Mouse (Mus musculus) embryonic facial prominence, embryonic 12.5 days (tissue): ENCODE measurements around the gene Cherp. TPM values are rescaled to one million over a fixed set of nuclear protein-coding genes. Genes with fewer than 3 reads are reported as not detected.

Source experiments
- ATAC-seq: fragments of 200-750 bp; cut with Nextera tagmentation; 2 replicates; pipeline ENCODE4 v1.8.0; 2017; ENCODE audit not compliant: insufficient number of reproducible peaks, insufficient read depth, low FRiP score, low TSS enrichment
- H3K27ac ChIP-seq: fragments of 300-500 bp; sonication (generic); 2 replicates; pipeline ENCODE4 v1.5.1; 2016; ENCODE audit warnings: mild to moderate bottlenecking
- H3K27me3 ChIP-seq: fragments of 300-500 bp; sonication (generic); 2 replicates; pipeline ENCODE4 v1.6.1; 2016; ENCODE audit warnings: mild to moderate bottlenecking, moderate library complexity
- H3K36me3 ChIP-seq: fragments of 300-500 bp; sonication (generic); 2 replicates; pipeline ENCODE4 v1.6.1; 2016; ENCODE audit warnings: mild to moderate bottlenecking
- H3K4me1 ChIP-seq: fragments of 300-500 bp; sonication (generic); 2 replicates; pipeline ENCODE4 v1.6.1; 2016
- H3K4me2 ChIP-seq: fragments of 300-500 bp; sonication (generic); replicated peaks from 2 replicates; pipeline ENCODE4 v1.6.1; 2016; ENCODE audit warnings: mild to moderate bottlenecking, moderate library complexity
- H3K4me3 ChIP-seq: fragments of 300-500 bp; sonication (generic); 2 replicates; pipeline ENCODE4 v1.5.1; 2016; ENCODE audit warnings: mild to moderate bottlenecking
- H3K9ac ChIP-seq: fragments of 300-500 bp; sonication (generic); 2 replicates; pipeline ENCODE4 v1.6.1; 2016; ENCODE audit warnings: mild to moderate bottlenecking, moderate library complexity
- H3K9me3 ChIP-seq: fragments of 300-500 bp; sonication (generic); 2 replicates; pipeline ENCODE4 v1.6.1; 2016; ENCODE audit warnings: mild to moderate bottlenecking, moderate library complexity
- WGBS: fragments of 180-500 bp; shearing (Covaris S2); methylation state at CpG from one replicate; pipeline ENCODE4 v1.1.7; 2016; 5-methylcytosine and 5-hydroxymethylcytosine counted together
- microRNA-seq: library from miRNA; unstranded; fragments of <30 nt; microRNA quantifications from one replicate; pipeline ENCODE4, GENCODE M21; 2017
- polyA plus RNA-seq: library from polyadenylated mRNA; unstranded; fragments of >200 nt; fragmentation: Nextera tagmentation; extraction: Ambion mirVana; gene quantifications from 2 replicates; pipeline ENCODE4 v1.2.1, GENCODE M21; 2016

Cherp gene
- polyA plus RNA-seq, 1 experiment from 2014 or later: 64.4 TPM

DNA sequence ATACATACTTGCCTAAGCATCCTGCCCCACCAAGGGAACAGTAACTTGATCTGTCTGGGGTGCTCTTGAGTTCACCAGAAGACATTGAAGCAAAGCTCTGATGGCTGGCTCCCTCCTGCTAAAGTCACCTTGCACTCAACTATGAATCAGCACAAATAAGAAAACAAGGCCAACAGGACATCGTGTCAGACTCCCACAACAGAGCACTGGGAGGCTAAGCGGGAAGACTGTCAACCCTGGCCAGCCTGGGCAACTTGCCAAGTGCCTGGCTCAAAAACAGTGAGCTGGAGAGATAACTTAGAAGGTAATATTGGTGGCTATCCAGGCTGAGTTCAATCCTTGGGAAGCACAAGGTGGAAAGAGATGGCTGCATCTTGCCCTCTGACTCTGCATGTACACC is 40.1 kb downstream of the Cherp start:
- Histone ChIP-seq H3K27me3 (no peaks in the 10 kb centered on the region), H3K4me2 (no peak overlapping the region), H3K9me3 (no peaks in the 10 kb centered on the region), H3K9ac (no peak overlapping the region), H3K27ac (no peak overlapping the region), H3K4me1 (no peaks in the 10 kb centered on the region), H3K4me3 (no peak overlapping the region), H3K36me3 (no peaks in the 10 kb centered on the region)
- no peak for ATAC-seq
- WGBS: 73% methylated on average over 2 of the region's 2 CpGs

- Histone ChIP-seq H3K4me3 (no peak overlapping the region), H3K4me2 (no peak overlapping the region), H3K27me3 (no peaks in the 10 kb centered on the region), H3K36me3 (no peaks in the 10 kb centered on the region), H3K9me3 (no peaks in the 10 kb centered on the region), H3K27ac (no peak overlapping the region), H3K4me1 (no peaks in the 10 kb centered on the region), H3K9ac (no peak overlapping the region)
- ATAC-seq: no peak
- WGBS: 52% methylated on average over 13 of the region's 13 CpGs
Observed at GRCm38 (mm10) chr8:72429676-72430075, 45.4 kb downstream of the Cherp start.

- ATAC-seq: no peak
- Histone ChIP-seq H3K27ac (no peak overlapping the region), H3K27me3 (no peaks in the 10 kb centered on the region), H3K36me3 (0 out of 2 replicates have a peak, but pooled peaks cover 3% of the 10 kb centered on the region), H3K9ac (no peak overlapping the region), H3K4me1 (peaks cover 27% of the 10 kb centered on the region), H3K9me3 (no peaks in the 10 kb centered on the region), H3K4me2 (no peak overlapping the region), H3K4me3 (no peak overlapping the region)
- 76% methylated on average over 1 of the region's 1 CpGs for WGBS
Observed at GRCm38 (mm10) chr8:72422926-72423325, 52.1 kb downstream of the Cherp start.

- H3K27me3 ChIP-seq: no peaks in the 10 kb centered on the region
- peak within 1 kb of the TSS; percentile 95 for H3K27ac ChIP-seq
- H3K36me3 ChIP-seq: 0 out of 2 replicates have a peak, but pooled peaks cover 4% of the 10 kb centered on the region
- peak within 1 kb of the TSS; percentile 73 for H3K4me2 ChIP-seq
- ATAC-seq: peak; percentile 96
- peak within 1 kb of the TSS; percentile 84 for H3K4me3 ChIP-seq
- under 1% methylated on average over 48 of the region's 48 CpGs for WGBS
- peaks cover 40% of the 10 kb centered on the region for H3K4me1 ChIP-seq
- H3K9ac ChIP-seq: peak within 1 kb of the TSS; percentile 89
- no peaks in the 10 kb centered on the region for H3K9me3 ChIP-seq
Observed at GRCm38 (mm10) chr8:72421362-72422335, 53.4 kb downstream of the Cherp start, which contains the start of gene Eps15l1. TSS of gene Eps15l1 (minus strand) at chr8:72421460.

GRCm38 (mm10) chr8:72420571-72421361 is 54.3 kb downstream of the Cherp start:
- H3K4me3 ChIP-seq: peak overlapping the region; percentile 84
- H3K27me3 ChIP-seq: no peaks in the 10 kb centered on the region
- H3K9me3 ChIP-seq: no peaks in the 10 kb centered on the region
- 0 out of 2 replicates have a peak, but pooled peaks cover 4% of the 10 kb centered on the region for H3K36me3 ChIP-seq
- H3K4me1 ChIP-seq: peaks cover 44% of the 10 kb centered on the region
- peak; percentile 74 for ATAC-seq
- H3K4me2 ChIP-seq: peak overlapping the region; percentile 73
- peak overlapping the region; percentile 89 for H3K9ac ChIP-seq
- H3K27ac ChIP-seq: peak overlapping the region; percentile 80
- 1% methylated on average over 66 of the region's 73 CpGs for WGBS

DNA sequence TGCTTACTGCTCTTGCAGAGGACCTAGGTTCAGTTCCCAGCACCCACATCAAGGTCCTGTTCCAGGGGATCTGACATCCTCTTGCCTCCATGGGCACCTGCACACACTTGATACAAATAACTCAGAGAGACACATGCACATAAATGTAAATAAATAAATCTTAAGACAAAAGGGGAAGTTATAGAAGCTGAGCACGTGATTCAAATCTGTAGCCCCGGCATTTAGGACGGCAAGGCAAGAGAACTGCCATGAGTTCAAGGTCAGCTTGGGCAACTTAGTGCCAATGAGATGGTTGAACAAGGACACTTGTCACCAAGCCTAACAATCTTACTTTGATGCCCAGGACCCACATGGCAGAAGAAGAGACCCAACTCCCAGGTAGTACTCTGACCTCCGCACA is 57.0 kb downstream of the Cherp start:
- no peaks in the 10 kb centered on the region for H3K27me3 ChIP-seq
- WGBS: 96% methylated on average over 4 of the region's 4 CpGs
- H3K36me3 ChIP-seq: peaks cover 7% of the 10 kb centered on the region; the same call in 1 of the 2 replicates

GRCm38 (mm10) chr8:72415252-72415651 is 59.8 kb downstream of the Cherp start:
- Histone ChIP-seq H3K36me3 (peaks cover 12% of the 10 kb centered on the region), H3K27ac (no peak overlapping the region), H3K4me2 (no peak overlapping the region), H3K9ac (no peak overlapping the region), H3K4me3 (no peak overlapping the region), H3K4me1 (peaks cover 38% of the 10 kb centered on the region), H3K9me3 (no peaks in the 10 kb centered on the region), H3K27me3 (no peaks in the 10 kb centered on the region)
- no peak for ATAC-seq
- WGBS: 85% methylated on average over 2 of the region's 2 CpGs

More for the DNA sequence above, 57.0 kb downstream of the Cherp start:
- Histone ChIP-seq H3K9me3 (no peaks in the 10 kb centered on the region), H3K27ac (no peak overlapping the region), H3K9ac (no peak overlapping the region), H3K4me1 (peaks cover 44% of the 10 kb centered on the region), H3K4me3 (no peak overlapping the region), H3K4me2 (no peak overlapping the region)
- ATAC-seq: no peak

DNA sequence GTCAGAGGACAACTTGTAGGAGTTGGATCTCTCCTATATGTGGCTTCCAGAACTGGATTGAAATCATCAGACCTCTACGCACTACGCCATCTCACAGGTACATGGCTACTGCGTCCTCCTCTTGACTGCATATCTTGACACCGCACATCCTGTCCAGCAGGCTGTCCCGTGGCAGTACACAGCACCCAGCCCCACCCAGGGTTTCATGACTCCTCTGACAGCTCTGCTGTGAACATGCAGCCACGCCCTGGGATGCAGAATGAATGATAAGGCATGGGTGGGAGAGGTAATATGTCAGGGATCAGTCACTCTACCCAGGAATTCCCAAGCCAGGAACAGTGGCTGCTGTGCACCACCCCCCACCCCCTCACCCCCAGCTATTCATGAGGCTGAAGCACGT is 61.2 kb downstream of the Cherp start:
- 91% methylated on average over 7 of the region's 7 CpGs for WGBS
- H3K27me3 ChIP-seq: no peaks in the 10 kb centered on the region
- no peak for ATAC-seq
- H3K9ac ChIP-seq: no peak overlapping the region
- H3K4me2 ChIP-seq: no peak overlapping the region
- no peak overlapping the region for H3K27ac ChIP-seq
- peaks cover 31% of the 10 kb centered on the region for H3K4me1 ChIP-seq
- H3K9me3 ChIP-seq: no peaks in the 10 kb centered on the region
- peaks cover 12% of the 10 kb centered on the region for H3K36me3 ChIP-seq
- no peak overlapping the region for H3K4me3 ChIP-seq

Small RNAs within 50 kb of the gene (microRNA-seq; reads per million reads assigned to microRNA genes)
- 2.7 reads per million, percentile 11 among the genes with 10 or more reads in this experiment for gene Mir7068

Other genes with a start within 250 kb of the Cherp start
- 135 TPM in 2 replicates for gene Ap1m1, start 235.2 kb downstream of the Cherp start, polyA plus RNA-seq
- gene Gm10282, start 170.0 kb downstream of the Cherp start, polyA plus RNA-seq: 24.1 and 29.1 TPM in 2 replicates
- 7.0 and 9.3 TPM in 2 replicates for gene Klf2, start 156.2 kb downstream of the Cherp start, polyA plus RNA-seq
- 69.0 and 71.8 TPM in 2 replicates for gene Eps15l1, start 53.8 kb downstream of the Cherp start, polyA plus RNA-seq
- gene Calr3, start 31.4 kb downstream of the Cherp start, polyA plus RNA-seq: 1.4 and 1.7 TPM in 2 replicates
- 18.7 and 19.0 TPM in 2 replicates for gene 1700030K09Rik, start 31.3 kb downstream of the Cherp start, polyA plus RNA-seq
- 29.4 and 33.0 TPM in 2 replicates for gene Slc35e1, start 17.4 kb upstream of the Cherp start, polyA plus RNA-seq
- gene Med26, start 73.0 kb upstream of the Cherp start, polyA plus RNA-seq: 22.3 and 23.4 TPM in 2 replicates
- 115 and 123 TPM in 2 replicates for gene Smim7, start 95.9 kb upstream of the Cherp start, polyA plus RNA-seq
- 16.5 and 17.1 TPM in 2 replicates for gene Tmem38a, start 96.8 kb upstream of the Cherp start, polyA plus RNA-seq
- 0.05 and 0.13 TPM in 2 replicates for gene Nwd1, start 171.5 kb upstream of the Cherp start, polyA plus RNA-seq
- 177 and 182 TPM in 2 replicates for gene Sin3b, start 248.1 kb upstream of the Cherp start, polyA plus RNA-seq